Mouse (Mus musculus): ENCODE measurements around the gene Ech1. TPM values are rescaled to one million over a fixed set of nuclear protein-coding genes. Genes with fewer than 3 reads are reported as not detected.

The Ech1 gene
- polyA plus RNA-seq, 1 experiment, result 98.5 TPM

DNA sequence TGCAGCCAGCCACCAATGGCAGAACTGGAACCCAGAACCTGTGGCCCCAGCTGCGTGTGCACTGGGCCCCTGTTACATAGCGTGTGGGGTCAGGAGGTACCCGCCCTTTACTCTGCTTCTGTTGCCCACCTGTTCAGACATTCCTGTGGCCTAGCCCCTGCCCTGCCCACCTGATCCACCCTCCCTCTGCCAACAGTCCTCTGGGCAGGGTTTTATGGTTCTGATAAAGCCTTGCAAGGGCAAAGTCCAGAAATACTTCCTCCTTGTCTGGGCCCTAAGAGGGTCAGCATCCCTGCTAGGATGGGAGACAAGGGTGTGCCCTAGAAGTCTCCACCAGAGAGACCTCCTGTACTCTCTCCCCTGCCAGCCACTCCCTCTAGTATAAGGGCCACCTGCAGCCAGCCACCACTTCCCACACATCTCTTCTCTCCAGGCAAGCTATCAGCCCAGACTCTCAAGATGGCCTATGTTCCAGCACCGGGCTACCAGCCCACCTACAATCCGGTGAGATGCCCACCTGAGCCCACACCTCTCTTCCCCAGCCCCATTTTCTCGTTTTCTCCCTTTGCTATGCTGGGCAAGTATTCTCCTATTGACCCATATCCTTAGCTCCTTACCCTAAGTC is 8.8 kb downstream of the Ech1 start, which contains the start of gene Lgals4:
Gene Lgals4, plus strand, starts transcription at position 132 of the 625 bp plus-strand sequence.
- WGBS, result 82% methylated on average over 6 of the region's 6 CpGs
- H3K4me3 ChIP-seq (replicated peaks; ENCODE audit: control insufficient read depth, low read depth, low read length), result no peak within 1 kb of the TSS
- TF ChIP-seq POLR2A (IDR thresholded peaks at IDR 0.05; ENCODE audit: borderline replicate concordance, control insufficient read depth, low read depth, low read length) (no peak), CTCF (IDR thresholded peaks at IDR 0.05; ENCODE audit: control insufficient read depth, insufficient read depth, low read length) (no peak)
- H3K27ac ChIP-seq (ENCODE audit: control insufficient read depth, insufficient read depth, low read depth, low read length, poor library complexity), result peak within 1 kb of the TSS; percentile 28; the same call in 1 of the 2 replicates
- peaks cover 11% of the 10 kb centered on the region for H3K4me1 ChIP-seq (ENCODE audit: control insufficient read depth, insufficient read depth, low read length)

DNA sequence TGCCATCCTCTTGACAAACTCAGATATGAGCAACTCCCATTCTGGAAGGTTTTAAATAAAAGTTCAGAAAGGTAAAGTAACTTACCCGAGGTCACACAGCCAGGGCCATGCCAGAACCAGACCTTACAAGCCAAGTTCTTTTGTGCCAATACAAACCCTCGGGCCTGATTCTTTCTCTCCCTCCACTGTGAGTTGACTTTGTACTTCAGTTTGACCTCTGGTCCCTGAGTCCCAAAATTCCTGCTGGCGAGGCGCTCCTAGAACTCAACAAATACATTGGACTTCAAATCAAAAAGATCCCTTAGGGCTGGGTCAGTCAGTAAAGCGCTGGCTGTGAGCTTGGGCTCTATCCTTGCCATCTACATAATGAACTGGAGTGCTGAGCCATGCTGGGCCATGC is 11.9 kb downstream of the Ech1 start:
- no peak overlapping the region for H3K4me3 ChIP-seq (replicated peaks; ENCODE audit: control insufficient read depth, low read depth, low read length)
- peaks cover 5% of the 10 kb centered on the region for H3K4me1 ChIP-seq (ENCODE audit: control insufficient read depth, insufficient read depth, low read length)
- WGBS, result 87% methylated on average over 5 of the region's 5 CpGs
- no peak overlapping the region for H3K27ac ChIP-seq (ENCODE audit: control insufficient read depth, insufficient read depth, low read depth, low read length, poor library complexity)
- TF ChIP-seq POLR2A (IDR thresholded peaks at IDR 0.05; ENCODE audit: borderline replicate concordance, control insufficient read depth, low read depth, low read length), result no peak
- no peak for TF ChIP-seq CTCF (IDR thresholded peaks at IDR 0.05; ENCODE audit: control insufficient read depth, insufficient read depth, low read length)

DNA sequence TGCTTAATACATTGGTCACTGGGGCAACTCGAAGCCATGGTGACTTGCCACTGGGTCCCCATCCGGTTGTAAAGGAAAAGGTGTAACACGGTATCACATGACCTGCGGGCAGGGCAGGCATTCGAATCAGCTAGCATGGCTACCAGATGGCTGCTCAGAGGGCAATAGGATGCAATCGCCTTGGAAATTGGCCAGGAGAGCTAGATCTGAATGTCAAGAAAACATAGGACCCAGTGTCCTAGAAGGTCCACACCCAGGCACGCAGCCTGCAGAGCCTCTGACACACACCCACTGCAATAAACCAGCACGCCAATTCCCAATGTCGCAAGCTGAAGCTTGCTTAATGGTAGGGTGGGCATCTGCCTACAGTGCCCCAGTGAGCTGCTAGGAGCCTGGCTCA is 13.3 kb downstream of the Ech1 start:
- TF ChIP-seq CTCF (IDR thresholded peaks at IDR 0.05; ENCODE audit: control insufficient read depth, insufficient read depth, low read length) (no peak), POLR2A (IDR thresholded peaks at IDR 0.05; ENCODE audit: borderline replicate concordance, control insufficient read depth, low read depth, low read length) (0 out of 2 replicates have a peak, but pooled peaks have one; percentile 9)
- WGBS, result 48% methylated on average over 9 of the region's 9 CpGs
- Histone ChIP-seq H3K4me3 (replicated peaks; ENCODE audit: control insufficient read depth, low read depth, low read length) (no peak overlapping the region), H3K4me1 (ENCODE audit: control insufficient read depth, insufficient read depth, low read length) (peaks cover 3% of the 10 kb centered on the region), H3K27ac (ENCODE audit: control insufficient read depth, insufficient read depth, low read depth, low read length, poor library complexity) (peak overlapping the region; percentile 86)

DNA sequence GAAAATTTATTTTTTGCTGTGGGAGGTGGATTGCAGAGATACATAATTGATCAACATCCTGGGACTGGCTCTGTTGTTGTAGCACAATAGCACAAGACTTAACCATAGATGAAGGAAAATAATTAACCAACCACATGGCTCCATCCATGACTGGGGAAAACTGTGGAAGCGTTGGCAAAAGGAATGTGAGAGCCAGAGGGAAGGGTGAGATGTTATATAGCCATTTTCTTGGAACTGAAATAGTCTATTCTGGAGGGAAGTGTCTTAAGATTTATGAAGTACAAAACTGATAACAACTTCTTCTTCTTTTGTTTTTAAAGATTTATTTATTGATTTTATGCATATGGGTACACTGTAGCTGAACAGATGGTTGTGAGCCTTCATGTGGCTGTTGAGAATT is 22.3 kb downstream of the Ech1 start:
- no peak overlapping the region for H3K4me3 ChIP-seq (replicated peaks; ENCODE audit: control insufficient read depth, low read depth, low read length)
- H3K4me1 ChIP-seq (ENCODE audit: control insufficient read depth, insufficient read depth, low read length), result no peaks in the 10 kb centered on the region
- TF ChIP-seq POLR2A (IDR thresholded peaks at IDR 0.05; ENCODE audit: borderline replicate concordance, control insufficient read depth, low read depth, low read length) (no peak), CTCF (IDR thresholded peaks at IDR 0.05; ENCODE audit: control insufficient read depth, insufficient read depth, low read length) (no peak)
- WGBS, result 74% methylated on average over 1 of the region's 1 CpGs
- H3K27ac ChIP-seq (ENCODE audit: control insufficient read depth, insufficient read depth, low read depth, low read length, poor library complexity), result no peak overlapping the region

DNA sequence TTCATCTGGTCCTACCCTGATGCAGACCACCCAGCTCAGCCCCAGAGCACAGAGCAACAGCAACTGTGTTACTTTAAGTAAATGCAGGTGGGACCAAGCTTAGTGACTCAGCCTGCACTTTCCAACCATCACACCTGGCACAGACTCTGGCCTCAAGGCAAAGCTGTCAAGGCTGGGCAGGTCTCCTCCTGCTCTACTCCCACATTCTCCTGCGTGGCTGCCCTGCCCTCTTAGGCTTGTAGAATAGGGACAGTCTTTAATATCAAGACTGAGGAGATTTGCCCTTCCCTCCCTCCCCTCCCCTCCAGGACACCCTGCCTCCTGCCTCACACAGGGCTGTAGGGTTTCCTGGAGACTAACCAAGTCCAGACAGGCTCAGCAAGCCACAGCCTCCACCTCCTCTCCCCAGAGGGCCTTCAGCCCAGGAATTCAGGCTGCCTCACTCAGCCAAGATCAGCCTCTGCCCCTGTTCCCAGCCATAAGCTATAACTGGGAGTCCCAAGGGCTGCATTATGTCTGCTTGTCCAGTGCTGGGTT is 24.8 kb downstream of the Ech1 start:
- no peaks in the 10 kb centered on the region for H3K4me1 ChIP-seq (ENCODE audit: control insufficient read depth, insufficient read depth, low read length)
- H3K4me3 ChIP-seq (replicated peaks; ENCODE audit: control insufficient read depth, low read depth, low read length), result no peak overlapping the region
- 45% methylated on average over 1 of the region's 1 CpGs for WGBS
- TF ChIP-seq POLR2A (IDR thresholded peaks at IDR 0.05; ENCODE audit: borderline replicate concordance, control insufficient read depth, low read depth, low read length), result no peak
- no peak for TF ChIP-seq CTCF (IDR thresholded peaks at IDR 0.05; ENCODE audit: control insufficient read depth, insufficient read depth, low read length)
- H3K27ac ChIP-seq (ENCODE audit: control insufficient read depth, insufficient read depth, low read depth, low read length, poor library complexity), result no peak overlapping the region

DNA sequence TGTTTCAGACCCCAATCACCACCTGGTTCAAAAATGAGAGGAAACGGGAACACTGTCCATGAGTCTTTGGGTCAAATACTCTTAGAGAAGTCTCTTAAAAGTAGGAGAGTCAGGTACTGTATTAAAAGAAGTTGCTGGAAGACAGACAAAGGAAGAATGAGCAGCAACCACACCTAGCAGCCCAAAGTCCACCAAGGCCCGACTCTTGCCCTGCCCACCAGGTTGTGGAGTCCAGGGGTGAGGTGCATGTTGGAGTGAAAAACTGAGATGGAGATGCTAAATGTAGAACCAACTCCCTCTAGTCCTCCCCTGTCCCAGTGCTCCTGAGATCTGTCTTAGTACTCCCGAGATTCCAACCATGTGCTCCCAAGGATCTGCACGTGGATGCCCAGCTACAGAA is 25.6 kb downstream of the Ech1 start:
- Histone ChIP-seq H3K27ac (ENCODE audit: control insufficient read depth, insufficient read depth, low read depth, low read length, poor library complexity) (no peak overlapping the region), H3K4me1 (ENCODE audit: control insufficient read depth, insufficient read depth, low read length) (no peaks in the 10 kb centered on the region), H3K4me3 (replicated peaks; ENCODE audit: control insufficient read depth, low read depth, low read length) (no peak overlapping the region)
- TF ChIP-seq POLR2A (IDR thresholded peaks at IDR 0.05; ENCODE audit: borderline replicate concordance, control insufficient read depth, low read depth, low read length), result no peak
- TF ChIP-seq CTCF (IDR thresholded peaks at IDR 0.05; ENCODE audit: control insufficient read depth, insufficient read depth, low read length), result no peak
- 73% methylated on average over 4 of the region's 4 CpGs for WGBS

DNA sequence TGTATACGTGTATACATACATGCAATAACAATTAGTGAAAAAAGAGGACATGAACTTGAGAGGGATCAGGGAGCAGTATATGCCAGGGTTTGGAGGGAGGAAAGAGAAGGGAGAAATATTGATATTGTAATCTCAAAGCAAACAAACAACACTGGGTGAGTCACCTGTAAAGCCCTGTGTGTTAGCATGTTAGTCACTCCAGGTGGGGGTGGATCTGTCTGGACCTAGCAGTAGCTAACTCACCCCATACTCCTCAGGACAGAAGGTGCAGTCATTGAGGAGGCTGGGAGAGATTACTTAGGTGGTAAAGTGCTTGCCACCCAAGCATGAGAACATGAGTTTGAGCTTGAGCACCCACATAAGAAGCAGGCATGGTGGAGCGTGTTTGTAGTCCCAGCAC is 34.9 kb downstream of the Ech1 start:
- H3K4me1 ChIP-seq (ENCODE audit: control insufficient read depth, insufficient read depth, low read length), result no peaks in the 10 kb centered on the region
- TF ChIP-seq CTCF (IDR thresholded peaks at IDR 0.05; ENCODE audit: control insufficient read depth, insufficient read depth, low read length) (no peak), POLR2A (IDR thresholded peaks at IDR 0.05; ENCODE audit: borderline replicate concordance, control insufficient read depth, low read depth, low read length) (no peak)
- WGBS, result 92% methylated on average over 2 of the region's 2 CpGs
- H3K27ac ChIP-seq (ENCODE audit: control insufficient read depth, insufficient read depth, low read depth, low read length, poor library complexity), result no peak overlapping the region
- H3K4me3 ChIP-seq (replicated peaks; ENCODE audit: control insufficient read depth, low read depth, low read length), result no peak overlapping the region

DNA sequence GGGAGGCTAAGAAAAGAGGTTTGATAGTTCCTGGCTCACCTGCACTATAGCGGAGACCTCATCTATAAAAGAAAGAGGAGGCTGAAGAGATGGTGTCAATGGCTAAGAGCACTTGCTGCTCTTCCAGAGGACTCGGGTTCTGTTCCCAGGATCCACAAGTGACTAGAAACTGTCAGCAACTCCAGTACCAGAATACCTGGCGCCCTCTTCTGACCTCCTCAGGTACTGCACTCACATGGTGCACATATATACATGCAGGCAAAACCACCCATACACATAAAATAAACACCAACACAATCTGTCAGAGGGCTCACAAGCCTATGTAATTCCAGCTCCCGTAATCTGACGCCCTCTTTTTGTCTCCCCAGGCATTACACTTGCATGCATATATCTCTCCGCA is 35.9 kb downstream of the Ech1 start:
- no peak overlapping the region for H3K27ac ChIP-seq (ENCODE audit: control insufficient read depth, insufficient read depth, low read depth, low read length, poor library complexity)
- 88% methylated on average over 6 of the region's 6 CpGs for WGBS
- TF ChIP-seq CTCF (IDR thresholded peaks at IDR 0.05; ENCODE audit: control insufficient read depth, insufficient read depth, low read length) (no peak), POLR2A (IDR thresholded peaks at IDR 0.05; ENCODE audit: borderline replicate concordance, control insufficient read depth, low read depth, low read length) (no peak)
- no peak overlapping the region for H3K4me3 ChIP-seq (replicated peaks; ENCODE audit: control insufficient read depth, low read depth, low read length)
- no peaks in the 10 kb centered on the region for H3K4me1 ChIP-seq (ENCODE audit: control insufficient read depth, insufficient read depth, low read length)

Data from bone marrow, adult 2 months (tissue).